Mouse (Mus musculus) lung, adult 2 months (tissue): Measurements from ENCODE around the gene Cox6a1.

Experiments
- CTCF ChIP-seq: fragments of 200-500 bp; IDR thresholded peaks from 2 replicates; pipeline ENCODE4 v1.5.1; 2011; ENCODE audit warnings: mild to moderate bottlenecking, low read length, control low read depth; ENCODE audit not compliant: insufficient read depth
- POLR2A ChIP-seq: fragments of 200-500 bp; IDR thresholded peaks from 2 replicates; pipeline ENCODE4 v1.6.1; 2011; ENCODE audit warnings: low read depth, mild to moderate bottlenecking, control low read depth, low read length, borderline replicate concordance; ENCODE audit errors: extremely low read depth

DNA sequence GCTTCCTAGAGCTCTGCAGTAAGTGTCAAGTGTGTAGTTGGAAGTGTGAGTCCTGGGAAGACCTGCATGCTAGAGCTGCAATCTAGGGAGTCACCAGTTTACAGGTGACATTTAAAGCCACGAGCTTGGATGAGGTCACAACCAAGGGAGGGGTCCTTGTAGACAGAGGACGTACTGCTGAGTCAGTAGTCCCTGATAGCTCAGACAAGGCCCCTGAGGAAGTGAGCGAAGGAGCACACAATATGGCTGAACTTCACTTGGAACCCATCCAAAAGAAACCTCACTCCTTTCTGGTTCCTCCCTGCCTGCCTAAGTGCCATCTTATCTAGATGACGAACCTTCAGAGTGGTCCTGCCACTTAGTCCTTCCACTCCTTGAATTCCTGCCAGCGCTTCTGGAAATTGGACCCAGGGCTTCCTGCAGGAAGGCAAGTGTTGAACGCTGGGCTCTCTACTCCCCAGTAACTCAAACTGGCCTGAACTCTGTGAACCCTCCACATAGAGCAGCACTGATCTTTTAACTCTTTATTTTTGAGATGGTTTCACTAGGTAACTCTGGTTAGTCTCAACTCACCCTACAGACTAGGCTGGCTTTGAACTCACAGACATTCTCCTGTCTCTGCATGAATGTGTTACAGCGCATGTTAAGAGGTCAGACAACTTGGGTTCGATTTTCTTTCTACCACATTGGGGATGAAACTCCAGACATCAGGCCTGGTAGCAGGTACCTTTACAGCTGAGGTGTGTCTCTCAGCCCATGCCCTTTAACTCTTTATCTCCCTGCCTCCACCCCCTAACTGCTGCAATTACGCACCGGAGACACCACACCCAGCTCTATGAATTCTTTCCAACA lies 35.7 kb downstream of the Cox6a1 start:
- TF ChIP-seq CTCF (no peak), POLR2A (no peak)
